Mouse (Mus musculus): ENCODE results near the gene Adam15.

The Adam15 gene

GRCm38 (mm10) chr3:89355512-89355902 is 5.7 kb upstream of the Adam15 start:
- no peak for DNase-seq (ENCODE audit: inconsistent age in 2 of 2, low spot score in 1 of 2)

GRCm38 (mm10) chr3:89354816-89355511 is 5.2 kb upstream of the Adam15 start:
- peak; percentile 89 to 96 for DNase-seq (ENCODE audit: inconsistent age in 2 of 2, low spot score in 1 of 2)

- no peak for DNase-seq (ENCODE audit: inconsistent age in 2 of 2, low spot score in 1 of 2)
Measured at GRCm38 (mm10) chr3:89351271-89351670, 1.5 kb upstream of the Adam15 start.

- peak; percentile 69 to 85 for DNase-seq (ENCODE audit: inconsistent age in 2 of 2, low spot score in 1 of 2)
Measured at GRCm38 (mm10) chr3:89348911-89349868, 606 bp downstream of the Adam15 start.

GRCm38 (mm10) chr3:89347916-89348315 is 1.9 kb downstream of the Adam15 start:
- no peak for DNase-seq (ENCODE audit: inconsistent age in 2 of 2, low spot score in 1 of 2)

DNA sequence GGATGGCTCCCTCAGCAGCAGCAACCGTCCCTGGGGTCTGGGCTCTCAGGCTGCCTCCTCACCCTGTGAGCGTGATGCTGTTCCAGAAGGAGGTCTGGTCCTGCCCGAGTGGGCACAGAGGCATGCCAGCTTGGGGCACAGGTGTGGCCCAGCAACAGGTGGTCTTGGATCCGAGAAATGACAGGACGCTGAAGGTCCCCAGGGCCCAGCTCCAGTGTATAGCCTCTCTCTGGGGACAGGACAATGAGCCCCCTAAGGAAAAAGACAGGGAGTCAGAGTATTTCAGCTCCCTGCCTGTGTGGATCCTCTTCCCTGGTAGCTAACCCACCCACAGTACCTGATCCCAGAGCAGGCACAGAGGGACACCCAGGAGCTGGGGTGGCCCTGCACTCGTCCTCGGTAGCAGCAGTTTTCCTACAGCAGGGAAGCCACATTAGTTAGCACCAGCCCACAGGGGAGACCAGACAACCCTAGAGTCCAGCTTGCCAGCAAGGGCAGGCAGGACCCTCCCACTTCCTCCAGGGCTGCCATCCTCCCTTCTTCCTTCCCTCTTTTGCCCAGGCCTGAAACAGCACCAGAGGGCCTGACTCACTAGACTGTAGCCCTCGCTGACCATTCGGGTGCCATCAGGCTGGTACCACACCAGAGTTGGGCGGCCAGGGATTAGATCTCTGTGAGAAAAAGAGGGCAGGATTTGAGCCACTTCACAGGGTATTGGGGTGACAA is 2.8 kb downstream of the Adam15 start:
- peak in 1 of 2 experiments; percentile 16 for DNase-seq (ENCODE audit: inconsistent age in 2 of 2, low spot score in 1 of 2)

- DNase-seq (ENCODE audit: inconsistent age in 2 of 2, low spot score in 1 of 2), result peak in 1 of 2 experiments; percentile 4
Measured at GRCm38 (mm10) chr3:89343279-89343678, 6.5 kb downstream of the Adam15 start.

DNA sequence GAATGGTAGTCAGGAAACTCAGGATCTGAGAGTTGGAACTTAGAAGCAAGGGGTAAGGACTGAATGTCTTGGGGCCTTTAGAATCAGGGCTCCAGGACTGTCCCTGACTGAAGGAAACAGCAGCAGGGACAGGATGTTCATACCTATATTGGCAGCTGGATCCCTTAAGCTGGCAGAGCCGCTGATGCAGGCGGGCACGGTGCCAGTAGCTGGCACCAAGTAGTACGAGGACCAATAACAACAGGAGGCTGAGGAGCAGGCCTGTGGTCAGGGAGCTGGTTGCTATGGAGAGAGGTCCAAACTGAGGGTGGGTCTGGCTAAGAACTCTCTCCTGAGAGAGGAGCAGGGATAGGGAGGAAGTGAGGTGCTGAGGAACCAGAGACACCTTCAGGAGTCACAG is 8.0 kb downstream of the Adam15 start:
- no peak for DNase-seq (ENCODE audit: inconsistent age in 2 of 2, low spot score in 1 of 2)

GRCm38 (mm10) chr3:89340465-89340864 is 9.3 kb downstream of the Adam15 start:
- DNase-seq (ENCODE audit: inconsistent age in 2 of 2, low spot score in 1 of 2), result peak; percentile 78 to 92

GRCm38 (mm10) chr3:89339416-89339815 is 10.4 kb downstream of the Adam15 start:
- peak; percentile 69 to 87 for DNase-seq (ENCODE audit: inconsistent age in 2 of 2, low spot score in 1 of 2)

GRCm38 (mm10) chr3:89337721-89338578 is 11.8 kb downstream of the Adam15 start, which contains the start of gene Efna4:
Gene Efna4, minus strand, starts transcription at chr3:89338028.
- DNase-seq (ENCODE audit: inconsistent age in 2 of 2, low spot score in 1 of 2), result peak; percentile 66 to 82

GRCm38 (mm10) chr3:89337062-89337720 is 12.6 kb downstream of the Adam15 start:
- no peak for DNase-seq (ENCODE audit: inconsistent age in 2 of 2, low spot score in 1 of 2)

DNA sequence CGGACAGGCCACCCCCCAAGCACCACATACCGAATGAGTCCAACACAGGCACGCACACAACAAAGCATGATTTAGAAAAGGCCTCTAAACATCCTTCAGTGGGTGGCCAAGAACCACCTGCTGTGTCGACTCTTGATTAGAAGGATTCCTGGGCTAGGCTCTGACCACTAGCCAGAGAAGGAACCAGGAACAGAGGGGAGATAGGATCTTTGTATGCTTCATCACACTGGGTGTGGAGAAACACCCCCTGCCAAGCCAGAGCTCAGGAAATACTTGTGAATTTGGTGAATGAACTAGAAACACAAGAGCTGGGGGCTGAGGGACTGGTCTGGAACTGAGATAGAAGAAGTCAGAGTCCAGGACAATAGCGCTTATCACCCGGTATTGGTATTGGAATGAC is 13.3 kb downstream of the Adam15 start:
- DNase-seq (ENCODE audit: inconsistent age in 2 of 2, low spot score in 1 of 2), result no peak

- DNase-seq (ENCODE audit: inconsistent age in 2 of 2, low spot score in 1 of 2), result no peak
Measured at GRCm38 (mm10) chr3:89333053-89333452, 16.7 kb downstream of the Adam15 start.

DNA sequence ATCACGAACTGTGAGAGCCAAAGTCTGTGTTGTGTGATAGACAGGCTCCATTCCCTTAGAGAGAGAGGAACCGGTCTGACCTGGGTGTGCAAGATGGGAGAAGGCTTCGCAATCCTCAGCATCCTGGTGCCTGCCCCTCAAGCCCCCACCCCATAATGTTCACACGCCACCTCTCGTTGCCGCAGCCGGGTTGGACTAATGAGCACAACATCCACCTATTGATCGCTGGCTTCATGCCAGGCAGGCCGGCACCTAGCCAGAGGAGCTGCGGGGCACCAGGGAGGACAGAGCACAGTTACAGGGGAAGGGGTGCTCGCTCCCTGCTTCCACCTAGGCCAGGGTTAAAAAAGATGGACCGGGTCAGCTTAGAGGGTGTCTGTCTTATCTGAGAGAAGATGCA is 17.3 kb downstream of the Adam15 start:
- DNase-seq (ENCODE audit: inconsistent age in 2 of 2, low spot score in 1 of 2), result no peak

GRCm38 (mm10) chr3:89332013-89332412 is 17.8 kb downstream of the Adam15 start:
- no peak for DNase-seq (ENCODE audit: inconsistent age in 2 of 2, low spot score in 1 of 2)

- DNase-seq (ENCODE audit: inconsistent age in 2 of 2, low spot score in 1 of 2), result peak in 1 of 2 experiments; percentile 10
Measured at GRCm38 (mm10) chr3:89331561-89331960, 18.2 kb downstream of the Adam15 start.

- peak; percentile 76 to 82 for DNase-seq (ENCODE audit: inconsistent age in 2 of 2, low spot score in 1 of 2)
Measured at GRCm38 (mm10) chr3:89330948-89331347, 18.8 kb downstream of the Adam15 start.

DNA sequence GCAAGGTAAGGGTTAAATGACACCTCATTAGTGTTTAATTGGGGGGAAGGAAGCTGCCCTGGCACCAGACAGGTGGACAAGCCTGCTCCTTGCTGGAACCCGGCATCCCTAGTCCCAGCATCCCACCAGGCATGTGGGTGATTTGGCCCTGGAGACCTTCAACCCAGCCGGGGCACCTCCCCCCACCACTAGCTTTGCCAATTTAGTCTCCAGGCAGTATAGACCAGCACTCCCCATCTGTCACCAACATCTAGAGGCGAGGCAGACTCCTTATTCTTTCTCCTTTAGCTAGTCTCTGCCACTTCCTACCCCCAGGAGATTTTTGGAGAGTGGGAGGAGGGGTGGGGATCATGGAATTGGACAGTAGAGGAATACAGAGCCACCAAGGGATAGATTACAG is 19.4 kb downstream of the Adam15 start:
- DNase-seq (ENCODE audit: inconsistent age in 2 of 2, low spot score in 1 of 2), result no peak

DNA sequence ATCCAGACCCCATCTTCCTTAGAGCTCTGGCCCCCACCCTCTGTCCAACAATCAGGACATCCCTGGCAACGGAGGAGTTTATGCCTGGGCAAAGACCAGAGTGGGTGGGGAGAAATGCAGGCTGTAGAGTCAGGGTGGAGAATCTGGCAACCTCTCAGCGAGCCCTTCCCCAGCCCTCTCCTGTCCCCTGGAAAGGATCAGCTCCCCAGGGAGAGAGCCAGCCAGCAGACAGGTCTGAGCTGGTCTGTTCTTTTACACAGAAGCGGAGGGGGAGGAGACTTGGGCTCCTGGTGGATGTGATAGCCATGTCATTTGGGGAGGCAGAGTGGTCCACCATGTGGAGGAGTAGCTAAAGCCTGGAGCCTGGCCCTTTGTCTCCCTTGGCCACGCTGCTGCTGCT is 21.2 kb downstream of the Adam15 start:
- no peak for DNase-seq (ENCODE audit: inconsistent age in 2 of 2, low spot score in 1 of 2)
